Comparison of ENCODE assay signal across 22 mouse cellular contexts in genomic region chr17:28864464-28864863, GRCm38 (mm10). TPM values are rescaled to one million over a fixed set of nuclear protein-coding genes. Genes with fewer than 3 reads are reported as not detected.
A peak's percentile ranks its signal among the peaks of the same experiment; 100 is the strongest.
DNase-seq lines count a peak whose midpoint lies in the region; ATAC-seq and TF ChIP-seq lines count a peak whose summit lies in the region.
"Had no signal": no experiment of that assay in that cellular context is flagged by ENCODE, and none has a peak within 500 bp of the region (broad histone marks: within the 10 kb centered on the region; RNA-seq: fewer than 3 reads in every experiment).

No protein-coding gene starts in this region.

- no peak for ATAC-seq in stomach, postnatal 0 days (ENCODE audit: low FRiP score, low TSS enrichment)
- ATAC-seq in granulocyte monocyte progenitor cell, adult 5-6 weeks (replicated peaks; ENCODE audit: poor library complexity, severe bottlenecking): no peak
- ATAC-seq: activated CD4-positive, CD25-positive, alpha-beta regulatory T cell, adult 4 months; CD4-positive, CD25-positive, alpha-beta regulatory T cell, adult 4 months; Patski had no signal

- no peaks in the 10 kb centered on the region for H3K4me1 ChIP-seq in stomach, postnatal 0 days (replicated peaks; ENCODE audit: control insufficient read depth, insufficient read depth)

- TF ChIP-seq EP300 in stomach, postnatal 0 days (optimal IDR thresholded peaks at IDR 0.05): peak; percentile 55

- H3K27me3 ChIP-seq in stomach, postnatal 0 days (ENCODE audit: control insufficient read depth, insufficient read depth, low read length): no peaks in the 10 kb centered on the region
- H3K27me3 ChIP-seq: CH12.LX, Patski had no signal

- 50% methylated on average over 6 of the region's 6 CpGs for WGBS in stomach, postnatal 0 days

- no peak overlapping the region for H3K9ac ChIP-seq in stomach, postnatal 0 days (ENCODE audit: low read length)

- no peak for TF ChIP-seq CTCF in stomach, postnatal 0 days (IDR thresholded peaks at IDR 0.05; ENCODE audit: low read depth)

- no peak overlapping the region for H3K27ac ChIP-seq in stomach, postnatal 0 days (replicated peaks)

- H3K9me3 ChIP-seq in stomach, postnatal 0 days (ENCODE audit: control insufficient read depth, low read length): no peaks in the 10 kb centered on the region
- H3K9me3 ChIP-seq: G1E had no signal

- H3K4me2 ChIP-seq in stomach, postnatal 0 days (replicated peaks; ENCODE audit: low read depth): no peak overlapping the region

- no peaks in the 10 kb centered on the region for H3K36me3 ChIP-seq in stomach, postnatal 0 days (ENCODE audit: control insufficient read depth, insufficient read depth, low read length)
- H3K36me3 ChIP-seq: G1E had no signal

- DNase-seq in fat pad, adult 2 months (ENCODE audit: extremely low read depth, low read depth, low spot score): peak; percentile 77
- DNase-seq in stomach, postnatal 0 days (ENCODE audit: low spot score): no peak
- no peak for DNase-seq in thymus, postnatal 14 days
- DNase-seq: adrenal gland, adult 2 months; adrenal gland, adult 8-10 months; adrenal gland, postnatal 10 days; adrenal gland, postnatal 14 days; adrenal gland, postnatal 25 days; adrenal gland, postnatal 36 days; B cell, adult 2 months; cerebellum, adult 11 months; cerebellum, adult 11-12 months; cerebellum, adult 18-20 months had no signal

- no peak overlapping the region for H3K4me3 ChIP-seq in stomach, postnatal 0 days (ENCODE audit: low read depth, low read length)

RNA-seq across cellular contexts. Expression of gene Pnpla1, which starts 6.3 kb away (rescaled TPM):
- polyA plus RNA-seq in stomach, postnatal 0 days (2015; fragmentation: Nextera tagmentation; extraction: Ambion mirVana): 12.7 TPM in 2 replicates
- total RNA-seq in granulocyte monocyte progenitor cell, adult 5-6 weeks (2014; fragmentation: Nextera tagmentation): not detected in 2 replicates
- total RNA-seq in granulocyte monocyte progenitor cell, adult 5-6 weeks (2017): under 0.01 and 0.13 TPM in 2 replicates
- total RNA-seq: adrenal gland, postnatal 10 days; CH12.LX; G1E had no signal
- polyA plus RNA-seq: activated CD4-positive, CD25-positive, alpha-beta regulatory T cell, adult 4 months; brain, embryonic 14.5 days; C2C12; CD4-positive, CD25-positive, alpha-beta regulatory T cell, adult 4 months; G1E; Patski had no signal

RNA-seq across cellular contexts. Expression of gene 4930539E08Rik, which starts 50.7 kb away (rescaled TPM):
- polyA plus RNA-seq in stomach, postnatal 0 days (2015; fragmentation: Nextera tagmentation; extraction: Ambion mirVana): 1.2 and 2.2 TPM in 2 replicates
- 1.8 and 2.6 TPM in 2 replicates for total RNA-seq in granulocyte monocyte progenitor cell, adult 5-6 weeks (2014; fragmentation: Nextera tagmentation)
- 1.2 and 1.5 TPM in 2 replicates for total RNA-seq in granulocyte monocyte progenitor cell, adult 5-6 weeks (2017)
- total RNA-seq: adrenal gland, adult 18-20 months; adrenal gland, adult 2 months; adrenal gland, postnatal 14 days; adrenal gland, postnatal 25 days; adrenal gland, postnatal 36 days had no signal
- polyA plus RNA-seq: G1E had no signal
